Mouse (Mus musculus): ENCODE measurements around the gene 4931409K22Rik. TPM values are rescaled to one million over a fixed set of nuclear protein-coding genes. Genes with fewer than 3 reads are reported as not detected.

Gene 4931409K22Rik
- polyA plus RNA-seq, 1 experiment, result 4.7 TPM

DNA sequence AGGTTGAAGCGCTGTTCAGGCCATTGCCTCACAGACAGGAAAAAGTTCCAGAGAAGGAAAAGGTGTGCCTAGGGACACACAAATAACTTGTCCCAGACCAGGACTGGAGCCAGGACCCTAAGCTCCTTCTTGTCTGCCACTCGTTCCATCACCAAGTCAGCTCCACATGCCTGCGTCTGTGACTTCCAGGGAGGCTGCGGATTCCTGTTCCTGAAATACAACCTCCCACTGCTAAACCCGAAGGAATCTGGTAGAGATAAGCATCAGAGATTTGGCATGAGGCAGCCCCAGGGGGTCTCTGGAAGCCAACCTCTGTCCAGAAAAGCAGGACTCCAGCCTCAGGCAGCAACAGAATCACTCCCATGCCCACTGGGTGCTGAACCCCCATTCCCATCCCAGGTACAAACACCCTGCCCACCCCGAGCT, 15.5 kb downstream of the 4931409K22Rik start:
- no peaks in the 10 kb centered on the region for H3K4me1 ChIP-seq (ENCODE audit: control insufficient read depth, insufficient read depth, low read length)
- no peak overlapping the region for H3K4me3 ChIP-seq (replicated peaks; ENCODE audit: control insufficient read depth, low read depth, low read length)
- no peak overlapping the region for H3K27ac ChIP-seq (ENCODE audit: control insufficient read depth, insufficient read depth, low read depth, low read length, poor library complexity)
- TF ChIP-seq POLR2A (IDR thresholded peaks at IDR 0.05; ENCODE audit: borderline replicate concordance, control insufficient read depth, low read depth, low read length), result no peak
- no peak for TF ChIP-seq CTCF (IDR thresholded peaks at IDR 0.05; ENCODE audit: control insufficient read depth, insufficient read depth, low read length)
- 22% methylated on average over 6 of the region's 6 CpGs for WGBS

DNA sequence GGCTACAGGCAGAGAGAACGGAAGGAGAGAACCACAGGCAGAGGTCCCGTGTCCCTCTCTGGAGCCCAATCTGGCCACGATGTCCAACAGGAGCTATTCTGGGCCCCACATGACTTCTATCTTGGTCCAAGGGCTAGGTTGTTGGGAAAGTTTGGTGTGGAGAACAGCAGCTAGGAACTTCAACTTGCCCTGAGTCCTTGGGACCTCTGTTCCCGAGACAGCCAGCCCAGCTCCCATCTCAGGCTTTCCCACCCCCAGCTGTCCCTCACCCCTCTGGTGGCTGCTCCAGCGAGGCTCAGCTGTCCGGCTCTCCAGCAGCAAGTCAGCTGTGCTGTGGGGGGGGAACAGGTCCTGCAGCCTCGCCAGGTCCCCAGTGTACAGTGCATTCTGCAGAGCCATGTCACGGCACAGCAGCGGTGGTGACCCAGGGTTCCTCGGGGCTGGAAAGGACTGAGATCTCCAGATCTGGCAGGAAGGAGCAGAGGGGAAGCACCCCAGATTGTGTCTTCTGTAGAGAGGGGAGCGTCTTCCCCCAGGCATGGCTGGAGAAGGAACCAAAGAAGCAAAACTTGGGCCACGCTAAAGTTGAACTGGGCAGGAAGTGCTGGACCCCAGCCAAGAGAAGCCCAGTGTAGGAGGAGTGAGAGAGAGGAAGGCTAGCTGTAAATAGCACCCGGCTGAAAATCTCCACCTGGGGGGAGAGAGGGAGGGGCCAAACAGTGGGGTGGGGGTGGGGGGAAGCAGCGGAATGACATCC, 16.0 kb downstream of the 4931409K22Rik start, which contains the start of gene Asb10:
Gene Asb10, minus strand, starts transcription at position 592 of the 757 bp plus-strand sequence.
- H3K27ac ChIP-seq (ENCODE audit: control insufficient read depth, insufficient read depth, low read depth, low read length, poor library complexity), result no peak within 1 kb of the TSS
- TF ChIP-seq POLR2A (IDR thresholded peaks at IDR 0.05; ENCODE audit: borderline replicate concordance, control insufficient read depth, low read depth, low read length) (no peak), CTCF (IDR thresholded peaks at IDR 0.05; ENCODE audit: control insufficient read depth, insufficient read depth, low read length) (no peak)
- H3K4me1 ChIP-seq (ENCODE audit: control insufficient read depth, insufficient read depth, low read length), result no peaks in the 10 kb centered on the region
- 11% methylated on average over 14 of the region's 14 CpGs for WGBS
- H3K4me3 ChIP-seq (replicated peaks; ENCODE audit: control insufficient read depth, low read depth, low read length), result no peak within 1 kb of the TSS

DNA sequence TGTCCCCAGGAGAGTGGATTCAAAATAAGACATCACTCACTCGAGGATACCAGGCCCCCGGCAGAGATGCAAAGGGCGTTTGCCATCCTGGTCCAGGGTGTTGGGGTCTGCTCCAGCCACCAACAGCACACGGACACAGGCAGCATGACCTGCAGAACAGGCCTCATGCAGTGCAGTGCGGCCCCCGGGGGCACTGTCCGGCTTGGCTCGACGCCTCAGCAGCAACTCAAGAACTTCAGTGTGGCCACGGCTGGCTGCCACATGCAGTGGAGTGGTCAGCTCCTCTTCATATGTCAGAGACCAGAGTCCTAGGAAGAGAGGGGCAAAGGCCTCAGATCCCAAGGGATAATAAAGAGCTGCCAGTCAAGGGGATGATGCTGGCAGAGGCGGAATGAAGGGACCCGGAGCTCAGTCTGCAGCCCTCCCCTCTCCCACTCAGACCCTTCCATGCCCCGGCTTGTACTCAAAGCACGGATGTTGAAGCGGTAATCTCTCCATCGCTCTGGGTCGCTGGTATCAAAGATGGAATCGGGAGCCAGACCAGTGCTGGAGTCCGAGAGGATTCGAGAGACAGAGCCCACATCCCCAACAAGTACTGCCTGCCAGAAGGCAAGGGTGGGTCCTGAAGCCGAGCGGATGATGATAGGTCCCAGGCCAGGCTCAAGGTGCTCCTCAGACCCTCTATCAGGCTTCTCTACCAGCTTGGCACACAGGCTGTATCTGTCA, 16.9 kb downstream of the 4931409K22Rik start:
- H3K4me1 ChIP-seq (ENCODE audit: control insufficient read depth, insufficient read depth, low read length), result no peaks in the 10 kb centered on the region
- WGBS, result 82% methylated on average over 22 of the region's 22 CpGs
- TF ChIP-seq POLR2A (IDR thresholded peaks at IDR 0.05; ENCODE audit: borderline replicate concordance, control insufficient read depth, low read depth, low read length) (no peak), CTCF (IDR thresholded peaks at IDR 0.05; ENCODE audit: control insufficient read depth, insufficient read depth, low read length) (no peak)
- H3K27ac ChIP-seq (ENCODE audit: control insufficient read depth, insufficient read depth, low read depth, low read length, poor library complexity), result no peak overlapping the region
- no peak overlapping the region for H3K4me3 ChIP-seq (replicated peaks; ENCODE audit: control insufficient read depth, low read depth, low read length)

DNA sequence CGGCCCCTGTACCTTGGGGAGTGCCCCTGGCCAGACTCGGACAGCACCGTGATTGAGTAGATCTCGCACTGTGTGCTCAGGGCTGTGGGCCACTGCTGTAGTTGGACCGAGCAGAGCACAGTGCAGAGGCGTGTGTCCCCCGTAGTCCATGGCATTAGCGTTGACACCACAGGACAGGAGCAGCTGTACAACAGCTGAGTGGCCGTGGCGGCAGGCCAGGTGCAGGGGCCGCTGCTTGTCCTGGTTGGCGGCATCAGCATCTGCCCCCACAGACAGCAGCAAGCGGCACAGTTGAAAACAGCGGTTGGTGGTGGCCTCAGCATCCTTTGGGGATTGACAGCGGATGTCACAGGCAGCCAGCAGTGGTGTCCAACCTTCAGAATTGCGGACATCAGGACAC, 19.0 kb downstream of the 4931409K22Rik start:
- Histone ChIP-seq H3K4me3 (replicated peaks; ENCODE audit: control insufficient read depth, low read depth, low read length) (no peak overlapping the region), H3K4me1 (ENCODE audit: control insufficient read depth, insufficient read depth, low read length) (no peaks in the 10 kb centered on the region), H3K27ac (ENCODE audit: control insufficient read depth, insufficient read depth, low read depth, low read length, poor library complexity) (no peak overlapping the region)
- TF ChIP-seq CTCF (IDR thresholded peaks at IDR 0.05; ENCODE audit: control insufficient read depth, insufficient read depth, low read length), result no peak
- no peak for TF ChIP-seq POLR2A (IDR thresholded peaks at IDR 0.05; ENCODE audit: borderline replicate concordance, control insufficient read depth, low read depth, low read length)
- 68% methylated on average over 16 of the region's 16 CpGs for WGBS

DNA sequence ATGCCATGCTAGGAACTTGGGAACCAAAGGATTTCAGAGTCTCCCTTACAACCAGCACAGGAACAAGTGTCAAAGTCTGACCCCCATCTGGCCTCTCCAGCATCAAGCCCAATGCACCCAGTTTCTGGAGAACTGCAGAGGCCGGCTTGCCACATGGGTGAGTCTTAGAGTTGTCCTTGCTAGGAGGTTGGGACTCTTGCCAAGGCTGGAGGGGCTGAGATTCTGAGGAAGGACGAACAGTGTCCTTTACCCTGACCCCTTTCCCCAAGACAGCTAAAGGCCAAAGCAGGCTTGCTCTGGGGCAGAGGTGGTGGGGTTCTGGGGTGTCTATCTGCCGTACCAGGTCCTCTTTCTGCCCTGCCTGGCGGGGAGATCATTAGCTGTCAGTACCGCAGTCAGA, 20.1 kb downstream of the 4931409K22Rik start:
- TF ChIP-seq CTCF (IDR thresholded peaks at IDR 0.05; ENCODE audit: control insufficient read depth, insufficient read depth, low read length) (no peak), POLR2A (IDR thresholded peaks at IDR 0.05; ENCODE audit: borderline replicate concordance, control insufficient read depth, low read depth, low read length) (no peak)
- Histone ChIP-seq H3K4me3 (replicated peaks; ENCODE audit: control insufficient read depth, low read depth, low read length) (no peak overlapping the region), H3K4me1 (ENCODE audit: control insufficient read depth, insufficient read depth, low read length) (no peaks in the 10 kb centered on the region), H3K27ac (ENCODE audit: control insufficient read depth, insufficient read depth, low read depth, low read length, poor library complexity) (no peak overlapping the region)
- WGBS, result 77% methylated on average over 5 of the region's 5 CpGs

DNA sequence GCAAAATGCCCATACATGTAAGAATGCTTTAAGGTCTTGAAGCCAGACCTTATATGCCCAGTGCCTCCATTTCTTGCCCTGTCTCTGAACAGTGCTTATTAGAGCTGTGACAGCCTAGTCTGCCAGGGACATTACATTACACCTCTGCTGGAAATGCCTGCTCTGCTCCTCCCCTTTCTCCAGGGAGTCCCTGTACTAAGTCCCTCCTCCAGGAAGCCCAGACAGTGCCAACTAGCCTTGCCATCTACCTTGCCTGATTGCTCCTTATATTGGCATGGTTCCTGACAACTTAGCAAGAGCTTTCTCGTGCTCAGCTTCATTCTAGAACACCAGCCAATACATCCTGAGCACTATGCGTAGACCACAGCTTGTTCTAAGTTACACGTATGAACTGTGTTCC, 20.9 kb downstream of the 4931409K22Rik start:
- H3K27ac ChIP-seq (ENCODE audit: control insufficient read depth, insufficient read depth, low read depth, low read length, poor library complexity), result no peak overlapping the region
- 67% methylated on average over 3 of the region's 3 CpGs for WGBS
- H3K4me3 ChIP-seq (replicated peaks; ENCODE audit: control insufficient read depth, low read depth, low read length), result no peak overlapping the region
- H3K4me1 ChIP-seq (ENCODE audit: control insufficient read depth, insufficient read depth, low read length), result no peaks in the 10 kb centered on the region
- TF ChIP-seq POLR2A (IDR thresholded peaks at IDR 0.05; ENCODE audit: borderline replicate concordance, control insufficient read depth, low read depth, low read length), result no peak
- TF ChIP-seq CTCF (IDR thresholded peaks at IDR 0.05; ENCODE audit: control insufficient read depth, insufficient read depth, low read length), result no peak

DNA sequence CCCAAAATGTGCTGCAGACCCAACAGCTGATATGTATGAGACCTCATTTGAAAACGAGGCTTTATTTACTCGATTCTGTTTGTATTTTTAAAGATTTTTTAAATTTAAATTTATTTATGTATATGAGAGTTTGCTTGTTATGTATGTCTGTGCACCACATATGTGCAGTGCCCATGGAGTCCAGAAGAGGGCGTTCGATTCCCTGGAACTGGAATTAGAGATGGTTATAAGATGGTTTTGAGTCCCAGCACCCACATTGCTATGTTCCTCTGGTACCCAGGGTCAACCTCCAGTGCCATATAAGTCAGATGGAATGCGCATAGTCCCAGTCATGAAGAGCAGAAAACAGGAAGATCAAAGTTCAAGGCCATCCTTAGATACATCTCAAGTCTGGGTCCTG, 22.3 kb downstream of the 4931409K22Rik start:
- H3K4me1 ChIP-seq (ENCODE audit: control insufficient read depth, insufficient read depth, low read length), result no peaks in the 10 kb centered on the region
- no peak overlapping the region for H3K27ac ChIP-seq (ENCODE audit: control insufficient read depth, insufficient read depth, low read depth, low read length, poor library complexity)
- TF ChIP-seq CTCF (IDR thresholded peaks at IDR 0.05; ENCODE audit: control insufficient read depth, insufficient read depth, low read length), result no peak
- TF ChIP-seq POLR2A (IDR thresholded peaks at IDR 0.05; ENCODE audit: borderline replicate concordance, control insufficient read depth, low read depth, low read length), result no peak
- no peak overlapping the region for H3K4me3 ChIP-seq (replicated peaks; ENCODE audit: control insufficient read depth, low read depth, low read length)
- WGBS, result 45% methylated on average over 5 of the region's 5 CpGs

DNA sequence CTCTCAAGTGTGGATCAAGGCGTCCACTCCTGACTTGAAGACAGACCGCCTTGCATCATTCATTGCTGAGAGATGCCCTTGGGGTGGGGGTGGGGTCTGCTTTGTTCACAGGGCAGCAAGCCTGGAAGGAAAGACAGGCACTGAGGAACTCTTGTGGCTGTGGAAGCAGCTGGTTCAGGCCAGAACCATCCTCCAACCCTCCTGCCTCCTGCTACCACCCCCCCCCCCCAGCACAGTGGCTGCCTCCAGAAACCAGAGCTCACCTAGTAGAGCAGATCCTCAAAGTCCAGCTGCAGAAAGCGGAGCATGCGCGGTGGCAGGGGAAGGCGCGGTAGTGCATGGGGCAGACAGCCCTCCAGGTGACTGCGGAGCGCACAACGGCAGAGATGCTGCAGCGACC, 23.2 kb downstream of the 4931409K22Rik start:
- Histone ChIP-seq H3K27ac (ENCODE audit: control insufficient read depth, insufficient read depth, low read depth, low read length, poor library complexity) (no peak overlapping the region), H3K4me3 (replicated peaks; ENCODE audit: control insufficient read depth, low read depth, low read length) (no peak overlapping the region), H3K4me1 (ENCODE audit: control insufficient read depth, insufficient read depth, low read length) (no peaks in the 10 kb centered on the region)
- TF ChIP-seq POLR2A (IDR thresholded peaks at IDR 0.05; ENCODE audit: borderline replicate concordance, control insufficient read depth, low read depth, low read length), result no peak
- TF ChIP-seq CTCF (IDR thresholded peaks at IDR 0.05; ENCODE audit: control insufficient read depth, insufficient read depth, low read length), result no peak
- 77% methylated on average over 11 of the region's 11 CpGs for WGBS
